Mouse (Mus musculus) lung, postnatal 0 days (tissue): ENCODE results near the gene Adamts13.

ENCODE experiments used
- CTCF ChIP-seq: IDR thresholded peaks from 2 replicates; pipeline ENCODE4 v1.5.1; 2016; ENCODE audit warnings: antibody characterized with exemption, mild to moderate bottlenecking
- EP300 ChIP-seq: IDR thresholded peaks from 2 replicates; pipeline ENCODE4 v1.6.1; 2016; ENCODE audit warnings: antibody characterized with exemption, mild to moderate bottlenecking, control low read depth

- no peak for TF ChIP-seq CTCF
- TF ChIP-seq EP300: no peak; the same call in 1 of the 2 replicates
These were observed 36.6 kb downstream of the Adamts13 start, which contains the start of gene Cacfd1 for GRCm38 (mm10) chr2:27009714-27010244.
